Comparison of ENCODE assay signal across 9 mouse cellular contexts in genomic region chr5:121398965-121399462, GRCm38 (mm10). TPM values are rescaled to one million over a fixed set of nuclear protein-coding genes. Genes with fewer than 3 reads are reported as not detected.
DNase-seq lines count a peak whose midpoint lies in the region; ATAC-seq and TF ChIP-seq lines count a peak whose summit lies in the region.
"Had no signal": no experiment of that assay in that cellular context is flagged by ENCODE, and none has a peak within 500 bp of the region (broad histone marks: within the 10 kb centered on the region; RNA-seq: fewer than 3 reads in every experiment).

No protein-coding gene starts in this region.

- TF ChIP-seq EP300 in heart, adult 2 months (IDR thresholded peaks at IDR 0.05; ENCODE audit: insufficient read depth, low read depth, low read length), result no peak
- no peak for TF ChIP-seq EP300 in liver, postnatal 0 days (IDR thresholded peaks at IDR 0.05; ENCODE audit: low read depth)

- H3K9ac ChIP-seq in heart, adult 2 months (ENCODE audit: low read depth, low read length), result no peak overlapping the region
- peak overlapping the region; percentile 87 for H3K9ac ChIP-seq in forebrain, postnatal 0 days
- peak overlapping the region; percentile 91 for H3K9ac ChIP-seq in liver, postnatal 0 days (replicated peaks)

- no peak for TF ChIP-seq POLR2A in heart, adult 2 months (IDR thresholded peaks at IDR 0.05; ENCODE audit: insufficient read depth, low read depth, low read length)

- H3K27ac ChIP-seq in heart, adult 2 months, result no peak overlapping the region
- H3K27ac ChIP-seq in forebrain, postnatal 0 days (ENCODE audit: low read depth, low read length), result no peak overlapping the region
- peak overlapping the region; percentile 91; the same call in 1 of the 2 replicates for H3K27ac ChIP-seq in liver, postnatal 0 days (ENCODE audit: low read depth)

- H3K4me2 ChIP-seq in forebrain, postnatal 0 days (ENCODE audit: low read depth), result peak overlapping the region; percentile 83
- peak overlapping the region; percentile 99 for H3K4me2 ChIP-seq in liver, postnatal 0 days (ENCODE audit: low read depth, low read length)

- DNase-seq in heart, adult 2 months, result no peak
- DNase-seq in heart, adult 11 months, result no peak
- peak; percentile 34 for DNase-seq in CD4-positive helper T cell, adult 2 months (ENCODE audit: low read depth, low spot score)
- DNase-seq in forebrain, postnatal 0 days, result no peak
- DNase-seq in liver, postnatal 0 days, result no peak
- DNase-seq in adrenal gland, postnatal 10 days, result no peak
- DNase-seq in gastrocnemius, adult 8-10 months (ENCODE audit: low spot score in 2 of 2), result no peak
- DNase-seq in embryo, embryonic 9.5 days (ENCODE audit: extremely low spot score), result no peak
- DNase-seq: thymus, postnatal 36 days had no signal

- TF ChIP-seq CTCF in heart, adult 2 months (IDR thresholded peaks at IDR 0.05), result no peak
- no peak for TF ChIP-seq CTCF in forebrain, postnatal 0 days (IDR thresholded peaks at IDR 0.05; ENCODE audit: low read depth)
- TF ChIP-seq CTCF in liver, postnatal 0 days (IDR thresholded peaks at IDR 0.05; ENCODE audit: low read depth), result no peak

- no peaks in the 10 kb centered on the region; the same call in 1 of the 2 replicates for H3K36me3 ChIP-seq in heart, adult 2 months (ENCODE audit: control insufficient read depth, insufficient read depth, low read length)
- peaks cover 13% of the 10 kb centered on the region; the same call in 1 of the 2 replicates for H3K36me3 ChIP-seq in forebrain, postnatal 0 days (ENCODE audit: insufficient read depth)
- no peaks in the 10 kb centered on the region; the same call in 1 of the 2 replicates for H3K36me3 ChIP-seq in liver, postnatal 0 days (replicated peaks; ENCODE audit: insufficient read depth, low read length)

- no peaks in the 10 kb centered on the region for H3K9me3 ChIP-seq in forebrain, postnatal 0 days (ENCODE audit: low read length)
- no peaks in the 10 kb centered on the region for H3K9me3 ChIP-seq in liver, postnatal 0 days (ENCODE audit: low read length)

- no peaks in the 10 kb centered on the region for H3K27me3 ChIP-seq in heart, adult 2 months (ENCODE audit: control insufficient read depth, insufficient read depth, low read length)
- no peaks in the 10 kb centered on the region for H3K27me3 ChIP-seq in forebrain, postnatal 0 days (ENCODE audit: insufficient read depth, low read length)
- H3K27me3 ChIP-seq in liver, postnatal 0 days (ENCODE audit: insufficient read depth, low read length), result no peaks in the 10 kb centered on the region

- ATAC-seq in forebrain, postnatal 0 days, result no peak
- ATAC-seq in liver, postnatal 0 days, result no peak

- H3K4me3 ChIP-seq in heart, adult 2 months, result peak overlapping the region; percentile 88
- peak overlapping the region; percentile 90 for H3K4me3 ChIP-seq in forebrain, postnatal 0 days (ENCODE audit: low read depth, low read length)
- peak overlapping the region; percentile 97 for H3K4me3 ChIP-seq in liver, postnatal 0 days (ENCODE audit: low read depth, low read length)

- H3K4me1 ChIP-seq in heart, adult 2 months (ENCODE audit: control insufficient read depth, insufficient read depth, low read length), result peaks cover 9% of the 10 kb centered on the region
- peaks cover 8% of the 10 kb centered on the region for H3K4me1 ChIP-seq in forebrain, postnatal 0 days (ENCODE audit: insufficient read depth)
- H3K4me1 ChIP-seq in liver, postnatal 0 days (ENCODE audit: insufficient read depth), result peaks cover 36% of the 10 kb centered on the region

- peaks cover 9% of the 10 kb centered on the region for H3K79me2 ChIP-seq in heart, adult 2 months (replicated peaks; ENCODE audit: control insufficient read depth, insufficient read depth, low read length)

- WGBS in heart, adult 2 months, result 34% methylated on average over 9 of the region's 9 CpGs
- 57% methylated on average over 9 of the region's 9 CpGs for WGBS in forebrain, postnatal 0 days
- 36% methylated on average over 9 of the region's 9 CpGs for whole genome bisulfite sequencing in liver, postnatal 0 days (ENCODE audit: insufficient replicate concordance)

- intact Hi-C loops in heart, adult 2 months (cut with DNase I), result loop anchor here (5.0 kb wide), 2 partner anchors 148 to 313 kb away; partner anchors contain the start of genes Adam1a, Atxn2, Gm42878 and Mapkapk5

RNA-seq across cellular contexts. Expression of gene Naa25, which starts 1.3 kb away (rescaled TPM):
- total RNA-seq in heart, adult 2 months (2021), result 10 to 100 TPM; 21.3 to 22.5 TPM
- 7.1 and 11.1 TPM in 2 replicates for polyA plus RNA-seq in heart, adult 2 months (2012; rRNA removed)
- total RNA-seq in forebrain, postnatal 0 days (2014; rRNA removed), result 39.4 and 45.9 TPM in 2 replicates
- polyA plus RNA-seq in forebrain, postnatal 0 days (2015; fragmentation: Nextera tagmentation; extraction: Ambion mirVana), result 33.7 and 44.1 TPM in 2 replicates
- 12.5 and 12.9 TPM in 2 replicates for polyA plus RNA-seq in liver, postnatal 0 days (2015; fragmentation: Nextera tagmentation; extraction: Ambion mirVana)
- 10 to 100 TPM; 31.0 to 32.1 TPM for total RNA-seq in adrenal gland, postnatal 10 days (2021)
- 10 to 100 TPM; 28.5 to 32.6 (median 30.3) TPM for total RNA-seq in gastrocnemius, adult 8-10 months (2022)

RNA-seq across cellular contexts. Expression of gene Trafd1, which starts 13.6 kb away (rescaled TPM):
- 10 to 100 TPM; 47.1 to 57.9 TPM for total RNA-seq in heart, adult 2 months (2021)
- 78.0 and 89.5 TPM in 2 replicates for polyA plus RNA-seq in heart, adult 2 months (2012; rRNA removed)
- 131 and 141 TPM in 2 replicates for total RNA-seq in forebrain, postnatal 0 days (2014; rRNA removed)
- polyA plus RNA-seq in forebrain, postnatal 0 days (2015; fragmentation: Nextera tagmentation; extraction: Ambion mirVana), result 123 and 124 TPM in 2 replicates
- polyA plus RNA-seq in liver, postnatal 0 days (2015; fragmentation: Nextera tagmentation; extraction: Ambion mirVana), result 28.6 and 30.6 TPM in 2 replicates
- 10 to 100 TPM; 52.3 TPM for total RNA-seq in adrenal gland, postnatal 10 days (2021)
- total RNA-seq in gastrocnemius, adult 8-10 months (2022), result 10 to 100 TPM; 37.4 to 45.4 (median 40.5) TPM

RNA-seq across cellular contexts. Expression of gene Tmem116, which starts 52.7 kb away (rescaled TPM):
- total RNA-seq in heart, adult 2 months (2021), result 10 to 100 TPM in 1 of 2 experiments, 1 to 10 TPM in 1; 10.0 to 12.6 TPM
- 16.2 and 27.9 TPM in 2 replicates for polyA plus RNA-seq in heart, adult 2 months (2012; rRNA removed)
- total RNA-seq in forebrain, postnatal 0 days (2014; rRNA removed), result 0.24 and 0.54 TPM in 2 replicates
- 2.2 and 2.7 TPM in 2 replicates for polyA plus RNA-seq in forebrain, postnatal 0 days (2015; fragmentation: Nextera tagmentation; extraction: Ambion mirVana)
- 0.86 TPM in 2 replicates for polyA plus RNA-seq in liver, postnatal 0 days (2015; fragmentation: Nextera tagmentation; extraction: Ambion mirVana)
- 1 to 10 TPM; 3.3 to 4.8 TPM for total RNA-seq in adrenal gland, postnatal 10 days (2021)
- total RNA-seq in gastrocnemius, adult 8-10 months (2022), result 1 to 10 TPM; 6.3 to 9.3 (median 8.5) TPM

RNA-seq across cellular contexts. Expression of gene Erp29, which starts 53.3 kb away (rescaled TPM):
- 10 to 100 TPM; 67.6 to 73.3 TPM for total RNA-seq in heart, adult 2 months (2021)
- polyA plus RNA-seq in heart, adult 2 months (2012; rRNA removed), result 29.4 and 43.4 TPM in 2 replicates
- 123 and 141 TPM in 2 replicates for total RNA-seq in forebrain, postnatal 0 days (2014; rRNA removed)
- polyA plus RNA-seq in forebrain, postnatal 0 days (2015; fragmentation: Nextera tagmentation; extraction: Ambion mirVana), result 185 and 187 TPM in 2 replicates
- polyA plus RNA-seq in liver, postnatal 0 days (2015; fragmentation: Nextera tagmentation; extraction: Ambion mirVana), result 69.4 and 69.7 TPM in 2 replicates
- total RNA-seq in adrenal gland, postnatal 10 days (2021), result 100 to 1,000 TPM; 115 to 128 TPM
- 10 to 100 TPM; 30.5 to 34.9 (median 31.1) TPM for total RNA-seq in gastrocnemius, adult 8-10 months (2022)
